Mouse (Mus musculus): ENCODE measurements around the gene Sspn. TPM values are rescaled to one million over a fixed set of nuclear protein-coding genes. Genes with fewer than 3 reads are reported as not detected.

The Sspn gene
- polyA plus RNA-seq, 1 experiment: 4.7 TPM

DNA sequence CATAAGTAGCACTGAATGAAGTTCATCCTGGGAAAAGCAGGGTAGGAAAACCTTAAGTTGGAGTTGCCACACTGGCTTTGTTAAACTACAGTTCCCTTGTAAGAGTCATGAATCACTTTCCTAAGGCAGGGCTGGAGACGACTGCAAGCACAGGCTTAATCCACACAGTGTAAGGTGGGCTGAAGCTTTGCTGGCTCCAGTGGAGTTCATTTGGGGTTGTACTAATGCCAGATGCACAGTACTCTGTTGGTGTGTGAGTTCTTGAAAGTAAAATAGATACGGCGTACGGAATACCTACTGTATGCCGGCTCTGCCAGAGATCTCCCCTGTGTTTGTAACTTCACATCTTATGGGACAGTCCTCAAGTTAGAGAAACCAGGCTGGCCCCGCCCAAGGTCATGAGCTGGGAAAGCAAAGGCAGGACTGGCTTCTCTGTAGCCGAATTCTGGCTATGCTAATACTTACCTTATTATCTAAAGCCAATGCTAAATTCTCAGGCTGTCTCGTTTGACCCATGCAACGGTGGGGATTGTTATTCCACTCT is 3.3 kb downstream of the Sspn start:
- Histone ChIP-seq H3K79me3 (ENCODE audit: low read depth) (no peaks in the 10 kb centered on the region), H3ac (ENCODE audit: control insufficient read depth, insufficient read length, low read depth) (peak overlapping the region; percentile 80), H3K36me3 (ENCODE audit: control insufficient read depth, insufficient read depth) (no peaks in the 10 kb centered on the region), H3K4me3 (ENCODE audit: insufficient read depth, poor library complexity, severe bottlenecking) (peak overlapping the region; percentile 11), H3K79me2 (ENCODE audit: control insufficient read depth, insufficient read depth) (no peaks in the 10 kb centered on the region), H3K27me3 (ENCODE audit: control insufficient read depth, insufficient read depth, insufficient read length) (no peaks in the 10 kb centered on the region)
- TF ChIP-seq CTCF (IDR thresholded peaks at IDR 0.05; ENCODE audit: control insufficient read depth, insufficient read depth, insufficient read length): no peak
- no peak for TF ChIP-seq FOSL1 (IDR thresholded peaks at IDR 0.05; ENCODE audit: insufficient read depth, low read length, poor library complexity, severe bottlenecking)
- no peak for TF ChIP-seq CEBPB (IDR thresholded peaks at IDR 0.05; ENCODE audit: low read depth)

DNA sequence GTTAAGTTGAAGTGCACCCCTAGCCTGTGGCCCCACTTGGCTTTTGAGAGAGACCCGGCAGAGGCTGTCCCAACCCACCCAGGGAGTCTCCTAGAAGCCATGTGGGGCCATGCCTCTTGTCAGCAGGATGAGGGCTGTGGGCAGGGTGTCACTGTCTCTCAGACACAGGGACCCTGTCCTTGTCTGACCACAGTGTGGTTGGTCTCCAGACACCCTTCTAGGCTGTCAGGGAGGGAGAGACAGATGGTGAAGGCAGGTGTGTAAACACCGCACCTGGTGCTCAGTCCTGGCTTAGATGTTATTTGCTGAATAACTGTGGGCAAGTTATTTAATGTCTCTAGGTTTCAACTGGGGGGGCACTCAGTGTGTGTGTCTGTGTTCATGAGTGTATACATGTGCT is 4.5 kb downstream of the Sspn start:
- Histone ChIP-seq H3K36me3 (ENCODE audit: control insufficient read depth, insufficient read depth) (no peaks in the 10 kb centered on the region), H3K27me3 (ENCODE audit: control insufficient read depth, insufficient read depth, insufficient read length) (no peaks in the 10 kb centered on the region), H3ac (ENCODE audit: control insufficient read depth, insufficient read length, low read depth) (no peak overlapping the region), H3K4me3 (ENCODE audit: insufficient read depth, poor library complexity, severe bottlenecking) (no peak overlapping the region), H3K79me2 (ENCODE audit: control insufficient read depth, insufficient read depth) (no peaks in the 10 kb centered on the region), H3K79me3 (ENCODE audit: low read depth) (no peaks in the 10 kb centered on the region)
- TF ChIP-seq MAX (IDR thresholded peaks at IDR 0.05) (no peak), USF1 (IDR thresholded peaks at IDR 0.05; ENCODE audit: low read depth) (no peak), CEBPB (IDR thresholded peaks at IDR 0.05; ENCODE audit: low read depth) (no peak), CTCF (IDR thresholded peaks at IDR 0.05; ENCODE audit: control insufficient read depth, insufficient read depth, insufficient read length) (no peak), MYOD1 (IDR thresholded peaks at IDR 0.05; ENCODE audit: control insufficient read depth, insufficient read length, low read depth) (peak; percentile 78), FOSL1 (IDR thresholded peaks at IDR 0.05; ENCODE audit: insufficient read depth, low read length, poor library complexity, severe bottlenecking) (no peak)

DNA sequence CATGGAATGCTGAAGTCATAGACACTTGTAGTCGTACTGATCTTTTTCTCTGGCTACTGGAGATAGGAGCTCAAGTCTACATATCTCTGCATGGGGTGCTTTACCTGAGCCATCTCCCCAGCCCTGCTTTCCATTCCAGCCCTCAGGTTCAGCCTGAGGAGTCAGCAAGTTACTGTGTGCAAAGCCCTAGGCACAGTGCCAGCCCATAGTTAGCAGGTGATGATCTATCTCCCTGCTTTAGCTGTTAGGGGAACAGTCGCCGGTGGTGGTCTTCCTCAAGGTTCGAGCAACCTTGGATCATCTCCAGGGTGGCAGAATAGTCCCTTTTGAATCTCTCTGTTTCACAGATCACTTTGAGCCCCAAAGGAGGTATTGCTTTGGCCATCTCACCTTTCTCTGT is 5.1 kb downstream of the Sspn start:
- Histone ChIP-seq H3ac (ENCODE audit: control insufficient read depth, insufficient read length, low read depth) (no peak overlapping the region), H3K79me3 (ENCODE audit: low read depth) (no peaks in the 10 kb centered on the region)
- TF ChIP-seq MYOD1 (IDR thresholded peaks at IDR 0.05; ENCODE audit: control insufficient read depth, insufficient read length, low read depth) (no peak), FOSL1 (IDR thresholded peaks at IDR 0.05; ENCODE audit: insufficient read depth, low read length, poor library complexity, severe bottlenecking) (no peak)

DNA sequence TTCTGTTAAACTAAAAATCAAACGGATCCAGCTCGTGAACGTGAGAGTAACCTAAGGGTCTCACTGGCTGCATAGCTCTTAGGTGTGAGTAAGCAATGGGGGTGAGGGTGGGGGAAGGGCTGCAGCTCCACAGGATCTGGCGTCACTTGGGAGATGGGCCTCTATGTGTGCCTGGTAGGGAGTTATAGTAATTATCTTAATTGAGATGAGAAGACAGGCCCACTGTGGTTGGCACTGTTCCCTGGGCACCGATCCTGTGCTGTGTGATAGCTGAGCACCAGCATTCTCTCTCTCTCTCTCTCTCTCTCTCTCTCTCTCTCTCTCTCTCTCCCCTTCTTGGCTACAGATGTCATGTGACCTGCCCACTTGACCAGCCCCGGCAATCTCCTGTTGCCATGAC is 9.4 kb downstream of the Sspn start:
- TF ChIP-seq USF1 (IDR thresholded peaks at IDR 0.05; ENCODE audit: low read depth) (no peak), MAX (IDR thresholded peaks at IDR 0.05) (no peak), MYOG (IDR thresholded peaks at IDR 0.05; ENCODE audit: control insufficient read depth, extremely low read depth, insufficient read length) (no peak), FOSL1 (IDR thresholded peaks at IDR 0.05; ENCODE audit: insufficient read depth, low read length, poor library complexity, severe bottlenecking) (no peak), MYOD1 (IDR thresholded peaks at IDR 0.05; ENCODE audit: control insufficient read depth, insufficient read length, low read depth) (no peak), CTCF (IDR thresholded peaks at IDR 0.05; ENCODE audit: control insufficient read depth, insufficient read depth, insufficient read length) (no peak), CEBPB (IDR thresholded peaks at IDR 0.05; ENCODE audit: low read depth) (no peak)
- H3K79me2 ChIP-seq (ENCODE audit: control insufficient read depth, insufficient read depth): no peaks in the 10 kb centered on the region
- H3K79me3 ChIP-seq (ENCODE audit: low read depth): no peaks in the 10 kb centered on the region
- no peak overlapping the region for H3ac ChIP-seq (ENCODE audit: control insufficient read depth, insufficient read length, low read depth)
- H3K4me3 ChIP-seq (ENCODE audit: insufficient read depth, poor library complexity, severe bottlenecking): no peak overlapping the region
- no peaks in the 10 kb centered on the region for H3K36me3 ChIP-seq (ENCODE audit: control insufficient read depth, insufficient read depth)
- no peaks in the 10 kb centered on the region for H3K27me3 ChIP-seq (ENCODE audit: control insufficient read depth, insufficient read depth, insufficient read length)

More for the DNA sequence above, 5.1 kb downstream of the Sspn start:
- no peak overlapping the region for H3K4me3 ChIP-seq (ENCODE audit: insufficient read depth, poor library complexity, severe bottlenecking)
- no peaks in the 10 kb centered on the region for H3K79me2 ChIP-seq (ENCODE audit: control insufficient read depth, insufficient read depth)
- no peaks in the 10 kb centered on the region for H3K27me3 ChIP-seq (ENCODE audit: control insufficient read depth, insufficient read depth, insufficient read length)
- no peaks in the 10 kb centered on the region for H3K36me3 ChIP-seq (ENCODE audit: control insufficient read depth, insufficient read depth)

DNA sequence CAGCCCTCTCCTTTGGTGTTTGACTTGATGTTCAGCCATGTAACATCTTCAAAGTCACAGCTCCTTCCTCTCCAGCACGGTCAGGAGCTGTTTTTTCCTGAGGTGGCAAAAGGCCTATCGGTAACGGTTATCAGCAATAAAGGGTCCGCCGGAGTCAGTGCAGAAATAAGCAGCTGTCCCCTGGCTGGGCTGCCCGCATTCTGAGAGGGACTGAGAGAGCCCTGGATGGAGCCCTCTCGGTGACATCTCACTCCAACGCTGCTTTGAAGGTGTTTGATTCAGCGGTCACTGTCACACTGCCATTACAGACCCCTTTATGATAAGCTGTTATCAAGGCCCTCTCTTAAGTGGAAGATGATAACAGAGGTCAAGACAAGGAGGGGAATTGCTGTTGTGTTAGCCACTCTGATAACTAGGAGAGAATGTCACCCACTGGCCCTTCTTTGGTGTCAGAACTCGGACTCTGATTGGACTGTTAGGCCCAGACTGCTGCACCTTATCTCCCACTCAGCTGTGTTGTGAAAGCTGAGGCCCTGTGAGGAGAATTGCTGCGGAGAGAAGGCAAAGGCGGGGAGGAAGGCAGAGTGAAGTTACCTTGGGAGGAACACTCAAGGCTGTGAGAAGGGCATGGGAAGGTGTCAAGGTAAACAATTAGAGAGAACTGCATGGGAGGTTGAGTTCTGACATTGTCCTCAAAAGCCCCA is 11.0 kb downstream of the Sspn start:
- Histone ChIP-seq H3K27me3 (ENCODE audit: control insufficient read depth, insufficient read depth, insufficient read length) (no peaks in the 10 kb centered on the region), H3K4me3 (ENCODE audit: insufficient read depth, poor library complexity, severe bottlenecking) (no peak overlapping the region), H3ac (ENCODE audit: control insufficient read depth, insufficient read length, low read depth) (no peak overlapping the region), H3K36me3 (ENCODE audit: control insufficient read depth, insufficient read depth) (no peaks in the 10 kb centered on the region), H3K79me2 (ENCODE audit: control insufficient read depth, insufficient read depth) (no peaks in the 10 kb centered on the region), H3K79me3 (ENCODE audit: low read depth) (no peaks in the 10 kb centered on the region)
- TF ChIP-seq CEBPB (IDR thresholded peaks at IDR 0.05; ENCODE audit: low read depth): no peak
- TF ChIP-seq MAX (IDR thresholded peaks at IDR 0.05): no peak
- no peak for TF ChIP-seq MYOD1 (IDR thresholded peaks at IDR 0.05; ENCODE audit: control insufficient read depth, insufficient read length, low read depth)
- no peak for TF ChIP-seq USF1 (IDR thresholded peaks at IDR 0.05; ENCODE audit: low read depth)
- TF ChIP-seq CTCF (IDR thresholded peaks at IDR 0.05; ENCODE audit: control insufficient read depth, insufficient read depth, insufficient read length): no peak
- no peak for TF ChIP-seq MYOG (IDR thresholded peaks at IDR 0.05; ENCODE audit: control insufficient read depth, extremely low read depth, insufficient read length)
- TF ChIP-seq FOSL1 (IDR thresholded peaks at IDR 0.05; ENCODE audit: insufficient read depth, low read length, poor library complexity, severe bottlenecking): no peak

DNA sequence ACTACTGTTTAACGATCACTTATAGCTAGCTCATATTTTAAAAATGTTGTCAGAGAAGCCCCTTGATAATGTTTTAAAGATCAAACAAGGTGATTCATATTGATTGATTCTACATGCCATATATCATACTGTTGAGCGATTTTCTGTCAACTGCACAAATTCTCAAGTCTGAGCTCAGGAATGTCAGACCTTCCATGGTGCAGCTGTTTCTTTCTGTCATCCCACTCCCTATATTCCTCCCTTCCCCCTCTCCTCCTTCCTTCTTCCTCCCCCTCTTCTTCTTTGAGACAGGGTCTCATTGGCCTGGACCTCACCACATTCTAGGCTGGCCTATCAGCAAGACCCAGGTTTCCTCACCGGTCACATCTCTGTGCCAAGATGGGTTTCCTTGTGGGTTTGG is 12.0 kb downstream of the Sspn start:
- Histone ChIP-seq H3K4me3 (ENCODE audit: insufficient read depth, poor library complexity, severe bottlenecking) (no peak overlapping the region), H3K27me3 (ENCODE audit: control insufficient read depth, insufficient read depth, insufficient read length) (no peaks in the 10 kb centered on the region), H3K79me2 (ENCODE audit: control insufficient read depth, insufficient read depth) (no peaks in the 10 kb centered on the region), H3K79me3 (ENCODE audit: low read depth) (no peaks in the 10 kb centered on the region), H3ac (ENCODE audit: control insufficient read depth, insufficient read length, low read depth) (no peak overlapping the region), H3K36me3 (ENCODE audit: control insufficient read depth, insufficient read depth) (no peaks in the 10 kb centered on the region)
- TF ChIP-seq CTCF (IDR thresholded peaks at IDR 0.05; ENCODE audit: control insufficient read depth, insufficient read depth, insufficient read length) (no peak), MYOD1 (IDR thresholded peaks at IDR 0.05; ENCODE audit: control insufficient read depth, insufficient read length, low read depth) (peak; percentile 80), MYOG (IDR thresholded peaks at IDR 0.05; ENCODE audit: control insufficient read depth, extremely low read depth, insufficient read length) (no peak)

Measured in C2C12 (cell line).